Mouse (Mus musculus): ENCODE results near the gene Ccnj. TPM values are rescaled to one million over a fixed set of nuclear protein-coding genes. Genes with fewer than 3 reads are reported as not detected.
A peak's percentile ranks its signal among the peaks of the same experiment; 100 is the strongest.

Ccnj gene
- polyA plus RNA-seq, 1 experiment from 2014 or later: 9.8 TPM

DNA sequence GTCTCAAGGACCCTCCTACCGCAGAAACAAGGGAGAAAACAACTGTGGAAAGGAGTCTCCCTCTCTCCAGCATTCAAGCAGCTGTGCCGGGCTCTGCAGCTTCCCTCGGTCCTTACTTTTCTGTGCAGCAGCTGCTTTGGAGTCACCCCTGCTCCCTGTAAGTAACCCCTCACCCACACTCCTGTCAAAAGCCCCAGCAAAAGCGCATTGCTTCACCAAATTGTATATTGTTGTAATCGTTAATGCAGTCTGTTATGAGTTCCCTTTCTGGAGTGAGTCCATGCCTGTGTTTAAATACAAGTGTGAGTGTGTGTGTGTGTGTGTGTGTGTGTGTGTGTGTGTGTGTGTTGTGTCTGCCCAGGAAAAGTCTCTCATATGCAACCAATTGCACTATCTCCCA, 37.2 kb downstream of the Ccnj start:
- H3K27me3 ChIP-seq (replicated peaks): no peaks in the 10 kb centered on the region
- H3K36me3 ChIP-seq: no peaks in the 10 kb centered on the region
- 22% methylated on average over 5 of the region's 5 CpGs for WGBS
- H3K27ac ChIP-seq: no peak overlapping the region
- H3K9ac ChIP-seq: no peak overlapping the region
- peaks cover 3% of the 10 kb centered on the region; the same call in 1 of the 2 replicates for H3K9me3 ChIP-seq
- H3K4me3 ChIP-seq (replicated peaks): no peak overlapping the region
- 0 out of 2 replicates have a peak, but pooled peaks cover 3% of the 10 kb centered on the region for H3K4me1 ChIP-seq (replicated peaks)
- no peak for ATAC-seq
- no peak overlapping the region for H3K4me2 ChIP-seq (replicated peaks)

DNA sequence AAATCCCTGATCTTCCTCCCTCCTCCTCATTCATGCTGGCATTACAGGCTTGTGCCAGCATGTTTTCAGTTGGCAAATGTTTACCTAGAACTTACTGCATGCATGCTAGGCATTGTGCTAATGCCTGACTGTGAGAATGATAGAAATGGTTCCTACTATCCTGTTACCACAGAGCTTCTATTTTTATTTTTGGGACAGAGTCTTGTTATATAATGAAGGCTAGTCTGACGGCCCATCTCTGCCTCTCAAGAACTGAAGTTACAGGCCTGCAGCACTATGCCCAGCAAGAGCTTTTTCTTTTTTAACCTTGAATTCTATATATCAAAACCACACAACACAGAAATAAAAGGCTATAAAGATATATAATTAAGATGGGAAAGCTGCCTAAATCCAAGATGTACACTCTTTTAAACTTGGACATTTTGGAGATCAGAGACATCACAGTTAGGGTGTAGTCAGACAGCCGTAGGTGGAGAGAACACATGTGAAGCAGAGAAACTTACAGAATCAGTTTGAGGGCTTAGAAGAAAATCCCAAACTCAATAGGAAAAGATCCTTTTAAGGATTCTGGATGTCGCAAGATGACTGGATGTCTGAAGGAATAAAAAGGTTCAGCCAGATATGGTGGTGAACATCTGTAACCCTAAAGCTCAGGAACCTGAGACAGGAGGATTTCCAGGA, 38.5 kb downstream of the Ccnj start:
- WGBS: 89% methylated on average over 3 of the region's 3 CpGs

GRCm38 (mm10) chr19:40872955-40873665, 42.0 kb downstream of the Ccnj start:
- H3K27me3 ChIP-seq (replicated peaks): peaks cover 16% of the 10 kb centered on the region; the same call in 1 of the 2 replicates

More for the DNA sequence above, 38.5 kb downstream of the Ccnj start:
- no peak overlapping the region for H3K4me3 ChIP-seq (replicated peaks)
- H3K4me1 ChIP-seq (replicated peaks): 0 out of 2 replicates have a peak, but pooled peaks cover 3% of the 10 kb centered on the region
- ATAC-seq: no peak
- H3K9me3 ChIP-seq: peaks cover 3% of the 10 kb centered on the region; the same call in 1 of the 2 replicates
- no peak overlapping the region for H3K4me2 ChIP-seq (replicated peaks)
- no peaks in the 10 kb centered on the region for H3K27me3 ChIP-seq (replicated peaks)
- H3K36me3 ChIP-seq: no peaks in the 10 kb centered on the region
- H3K9ac ChIP-seq: no peak overlapping the region
- no peak overlapping the region for H3K27ac ChIP-seq

DNA sequence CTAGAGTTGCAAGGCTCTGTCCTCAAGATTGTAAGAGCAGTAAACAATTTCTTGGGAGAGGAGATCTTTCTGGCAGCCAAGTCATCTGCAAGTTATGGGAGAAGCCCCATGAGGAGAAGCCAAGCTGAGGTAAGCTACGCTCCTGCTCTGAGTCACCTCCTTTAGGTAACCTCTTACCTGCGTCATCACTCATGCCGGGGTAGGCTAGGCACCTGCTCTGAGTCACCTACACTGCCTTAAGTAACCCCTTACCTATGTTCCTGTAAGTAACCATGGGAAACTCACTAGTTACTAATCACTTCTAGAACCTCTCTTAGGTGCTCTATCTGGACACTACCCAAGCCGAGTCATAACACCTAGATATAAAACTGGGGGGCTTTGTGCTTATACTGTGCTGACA, 50.6 kb downstream of the Ccnj start:
- WGBS: 91% methylated on average over 4 of the region's 4 CpGs
- Histone ChIP-seq H3K4me3 (replicated peaks) (no peak overlapping the region), H3K9me3 (no peaks in the 10 kb centered on the region), H3K36me3 (no peaks in the 10 kb centered on the region), H3K9ac (no peak overlapping the region), H3K27ac (no peak overlapping the region), H3K27me3 (replicated peaks) (peaks cover 28% of the 10 kb centered on the region), H3K4me2 (replicated peaks) (no peak overlapping the region), H3K4me1 (replicated peaks) (no peaks in the 10 kb centered on the region)
- no peak for ATAC-seq

More at GRCm38 (mm10) chr19:40872955-40873665, 42.0 kb downstream of the Ccnj start:
- Histone ChIP-seq H3K4me1 (replicated peaks) (0 out of 2 replicates have a peak, but pooled peaks cover 3% of the 10 kb centered on the region), H3K9ac (peak overlapping the region; percentile 41; the same call in 1 of the 2 replicates), H3K9me3 (peaks cover 3% of the 10 kb centered on the region; the same call in 1 of the 2 replicates), H3K4me3 (replicated peaks) (peak overlapping the region; percentile 60), H3K36me3 (no peaks in the 10 kb centered on the region), H3K27ac (peak overlapping the region; percentile 76), H3K4me2 (replicated peaks) (peak overlapping the region; percentile 91)
- WGBS: 3% methylated on average over 51 of the region's 51 CpGs
- peak; percentile 97 for ATAC-seq

GRCm38 (mm10) chr19:40888887-40889286, 57.8 kb downstream of the Ccnj start:
- Histone ChIP-seq H3K4me1 (replicated peaks) (no peaks in the 10 kb centered on the region), H3K9me3 (no peaks in the 10 kb centered on the region), H3K4me2 (replicated peaks) (no peak overlapping the region), H3K9ac (no peak overlapping the region), H3K27me3 (replicated peaks) (peaks cover 11% of the 10 kb centered on the region), H3K36me3 (no peaks in the 10 kb centered on the region), H3K4me3 (replicated peaks) (no peak overlapping the region), H3K27ac (no peak overlapping the region)
- 58% methylated on average over 1 of the region's 1 CpGs for WGBS
- ATAC-seq: no peak

DNA sequence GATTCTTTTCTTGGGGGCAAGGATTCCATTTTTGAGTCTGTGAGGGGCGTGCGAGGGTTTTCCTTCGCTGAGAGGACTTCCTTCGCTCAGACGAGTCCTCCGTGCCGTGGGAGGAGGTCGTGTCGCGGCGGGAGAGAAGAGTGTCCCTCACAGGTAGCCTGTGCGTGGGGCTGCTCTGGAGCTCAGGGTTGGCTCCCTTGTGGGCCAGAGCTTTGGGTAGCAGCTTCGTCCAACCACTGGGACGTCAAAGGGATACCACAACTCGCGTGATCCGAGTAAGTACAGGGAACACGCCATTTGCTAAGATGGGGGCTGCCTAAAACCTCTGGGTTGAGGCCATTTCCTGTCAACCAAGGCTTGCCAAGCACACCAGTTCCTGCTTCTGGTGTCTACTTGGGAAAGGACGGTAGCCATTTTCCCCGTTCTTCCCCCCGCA, 63.0 kb downstream of the Ccnj start:
- Histone ChIP-seq H3K4me2 (replicated peaks) (peak overlapping the region; percentile 68), H3K9me3 (no peaks in the 10 kb centered on the region), H3K27me3 (replicated peaks) (no peaks in the 10 kb centered on the region; the same call in 1 of the 2 replicates), H3K9ac (peak overlapping the region; percentile 74), H3K36me3 (no peaks in the 10 kb centered on the region), H3K4me3 (replicated peaks) (peak overlapping the region; percentile 81), H3K27ac (peak overlapping the region; percentile 95), H3K4me1 (replicated peaks) (no peaks in the 10 kb centered on the region)
- 48% methylated on average over 21 of the region's 21 CpGs for WGBS
- peak; percentile 69 for ATAC-seq

- no peaks in the 10 kb centered on the region for H3K9me3 ChIP-seq
- H3K36me3 ChIP-seq: no peaks in the 10 kb centered on the region
- H3K4me3 ChIP-seq (replicated peaks): peak within 1 kb of the TSS; percentile 81
- peak within 1 kb of the TSS; percentile 95 for H3K27ac ChIP-seq
- under 1% methylated on average over 89 of the region's 89 CpGs for WGBS
- ATAC-seq: peak; percentile 96
- peak within 1 kb of the TSS; percentile 68 for H3K4me2 ChIP-seq (replicated peaks)
- H3K27me3 ChIP-seq (replicated peaks): no peaks in the 10 kb centered on the region; the same call in 1 of the 2 replicates
- peak within 1 kb of the TSS; percentile 74 for H3K9ac ChIP-seq
- H3K4me1 ChIP-seq (replicated peaks): no peaks in the 10 kb centered on the region
These were observed 63.7 kb downstream of the Ccnj start, which contains the start of gene Zfp518a for GRCm38 (mm10) chr19:40894519-40895392. TSS of gene Zfp518a (plus strand) at chr19:40894705.

GRCm38 (mm10) chr19:40895393-40895703, 64.3 kb downstream of the Ccnj start:
- H3K9ac ChIP-seq: peak overlapping the region; percentile 74

More at GRCm38 (mm10) chr19:40895393-40895703, 64.3 kb downstream of the Ccnj start:
- Histone ChIP-seq H3K9me3 (no peaks in the 10 kb centered on the region), H3K27ac (peak overlapping the region; percentile 95), H3K36me3 (no peaks in the 10 kb centered on the region), H3K27me3 (replicated peaks) (no peaks in the 10 kb centered on the region; the same call in 1 of the 2 replicates), H3K4me1 (replicated peaks) (no peaks in the 10 kb centered on the region), H3K4me2 (replicated peaks) (peak overlapping the region; percentile 68), H3K4me3 (replicated peaks) (peak overlapping the region; percentile 81)
- 1% methylated on average over 6 of the region's 6 CpGs for WGBS
- no peak for ATAC-seq

Other genes starting within 250 kb of the Ccnj start
- 211 and 228 TPM in 2 replicates for gene Aldh18a1, start 242.8 kb upstream of the Ccnj start, polyA plus RNA-seq (2015; fragmentation: Nextera tagmentation; extraction: Ambion mirVana)
- gene Tctn3, start 219.0 kb upstream of the Ccnj start, polyA plus RNA-seq (2015; fragmentation: Nextera tagmentation; extraction: Ambion mirVana): 9.8 and 10.5 TPM in 2 replicates
- gene Entpd1, start 218.9 kb upstream of the Ccnj start, polyA plus RNA-seq (2015; fragmentation: Nextera tagmentation; extraction: Ambion mirVana): 7.0 and 7.8 TPM in 2 replicates
- gene Cc2d2b, start 82.5 kb upstream of the Ccnj start, polyA plus RNA-seq (2015; fragmentation: Nextera tagmentation; extraction: Ambion mirVana): 0.06 TPM in 1 of 2 replicates, not detected in the other
- gene Zfp518a, start 63.4 kb downstream of the Ccnj start, polyA plus RNA-seq (2015; fragmentation: Nextera tagmentation; extraction: Ambion mirVana): 12.3 and 13.3 TPM in 2 replicates
- 19.6 and 20.5 TPM in 2 replicates for gene Blnk, start 163.3 kb downstream of the Ccnj start, polyA plus RNA-seq (2015; fragmentation: Nextera tagmentation; extraction: Ambion mirVana)
- not detected in 2 replicates for gene Dntt, start 198.0 kb downstream of the Ccnj start, polyA plus RNA-seq (2015; fragmentation: Nextera tagmentation; extraction: Ambion mirVana)
- gene Opalin, start 245.8 kb downstream of the Ccnj start, polyA plus RNA-seq (2015; fragmentation: Nextera tagmentation; extraction: Ambion mirVana): not detected in 2 replicates